Mouse (Mus musculus): ENCODE measurements at regions not wholly inside any gene's neighbourhood (a gene's known extent, or its start where the extent isn't known, plus 50 kb on each side); places are given as distances from the start of the nearest gene placed in this dataset.

- DNase-seq (ENCODE audit: low read depth), result no peak
Measured at GRCm38 (mm10) chr10:67819534-67819933, 92.9 kb downstream of the Zfp365 start.

DNA sequence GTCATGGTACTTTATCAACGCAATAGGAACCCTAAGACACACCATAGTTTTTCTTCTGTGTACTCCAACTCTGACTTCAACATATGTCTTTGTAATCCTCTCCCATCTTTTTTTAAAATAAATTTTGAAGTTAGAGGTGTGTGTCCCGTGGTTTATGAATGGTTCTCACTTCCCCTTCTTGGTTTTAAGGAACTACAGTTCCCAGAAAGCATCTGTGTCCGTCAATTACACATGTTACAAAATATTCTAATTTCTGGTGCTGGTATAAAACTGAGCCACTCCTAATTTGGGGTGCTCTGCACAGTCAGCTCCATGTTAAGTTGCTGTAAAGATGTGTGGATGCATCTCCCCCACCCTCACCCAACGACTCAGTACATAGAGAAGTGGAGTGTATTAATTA, 98.6 kb downstream of the Zfp365 start:
- DNase-seq (ENCODE audit: low read depth), result no peak

DNA sequence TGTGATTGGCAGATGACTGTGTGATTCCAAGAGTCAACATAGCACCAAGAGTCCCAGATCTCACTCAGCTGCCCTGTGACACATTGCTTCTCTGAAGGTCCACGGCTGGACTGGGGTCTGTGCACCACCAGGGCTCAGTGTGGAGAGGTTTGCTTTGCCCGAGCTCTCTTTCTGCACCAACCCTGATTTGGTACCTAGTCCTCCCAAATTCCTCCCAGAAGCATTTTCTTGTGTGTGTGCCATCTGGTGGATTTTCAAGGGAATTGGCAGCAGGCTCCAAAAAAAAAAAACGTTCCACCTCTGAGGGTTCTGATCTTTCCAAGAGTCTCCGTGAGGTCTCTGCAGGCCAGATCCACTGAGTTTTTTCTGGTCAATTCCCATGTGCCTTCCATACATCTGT, 107.3 kb downstream of the Zfp365 start:
- no peak for DNase-seq (ENCODE audit: low read depth)

DNA sequence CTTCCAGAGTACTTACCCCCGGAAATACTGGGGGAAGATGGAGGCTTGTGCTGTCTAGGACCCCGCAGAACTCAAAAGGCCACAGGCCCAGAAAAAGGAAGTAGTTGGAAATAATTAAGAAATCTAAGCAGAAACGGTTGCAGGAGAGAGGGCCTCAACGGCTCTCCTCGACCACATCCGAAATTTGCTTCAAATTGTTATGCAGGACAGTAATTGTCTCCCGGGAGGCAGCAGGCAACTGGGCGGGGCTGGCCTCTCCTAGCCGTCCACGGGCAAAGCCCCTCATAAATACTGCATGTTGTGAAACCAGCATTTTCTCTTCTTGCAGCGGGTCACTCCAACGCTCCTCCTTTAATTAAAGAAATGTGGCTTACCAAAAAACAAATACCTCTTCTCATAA, 107.8 kb downstream of the Zfp365 start:
- no peak for DNase-seq (ENCODE audit: low read depth)

DNA sequence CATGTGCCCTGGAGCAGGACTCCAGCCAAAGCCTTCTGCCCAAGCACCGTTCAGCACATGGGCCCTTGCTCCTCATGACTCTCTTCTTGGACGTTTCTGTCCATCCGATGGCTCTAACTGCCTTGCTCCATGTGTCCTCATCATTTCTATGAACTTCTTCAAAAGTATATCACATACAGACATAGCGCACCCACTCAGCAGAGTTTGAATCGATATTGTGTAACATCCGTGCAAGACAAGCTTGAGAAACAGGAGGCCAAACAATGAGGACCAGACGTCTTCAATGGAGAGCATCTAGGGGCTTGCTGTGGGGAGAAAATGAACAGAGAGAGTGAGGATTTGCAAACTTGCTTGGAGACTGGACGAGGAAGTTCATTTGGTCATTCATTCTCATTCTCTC, 110.3 kb downstream of the Zfp365 start:
- no peak for DNase-seq (ENCODE audit: low read depth)

GRCm38 (mm10) chr10:67801619-67802018, 110.8 kb downstream of the Zfp365 start:
- DNase-seq (ENCODE audit: low read depth), result no peak

DNA sequence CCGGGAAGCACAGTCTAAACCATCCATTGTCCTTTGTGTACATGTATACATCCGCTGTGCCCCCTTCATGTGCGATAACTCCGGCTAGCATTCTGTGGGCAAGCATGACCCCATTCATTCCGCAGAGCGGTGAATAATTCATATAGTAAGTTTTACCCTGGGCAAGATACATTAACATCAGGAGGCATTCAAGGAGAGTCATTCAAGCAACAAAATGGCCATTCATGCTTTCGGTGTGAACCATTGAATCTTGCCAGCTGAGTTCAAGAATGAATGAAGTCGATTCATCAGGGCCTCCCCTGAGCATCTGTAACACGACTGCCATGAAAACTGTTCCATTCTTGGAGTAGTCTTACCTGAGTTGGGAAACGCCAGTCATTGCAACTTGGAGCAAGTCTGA, 113.5 kb downstream of the Zfp365 start:
- DNase-seq (ENCODE audit: low read depth), result no peak

GRCm38 (mm10) chr10:67793206-67793605, 119.3 kb downstream of the Zfp365 start:
- DNase-seq (ENCODE audit: low read depth), result no peak

DNA sequence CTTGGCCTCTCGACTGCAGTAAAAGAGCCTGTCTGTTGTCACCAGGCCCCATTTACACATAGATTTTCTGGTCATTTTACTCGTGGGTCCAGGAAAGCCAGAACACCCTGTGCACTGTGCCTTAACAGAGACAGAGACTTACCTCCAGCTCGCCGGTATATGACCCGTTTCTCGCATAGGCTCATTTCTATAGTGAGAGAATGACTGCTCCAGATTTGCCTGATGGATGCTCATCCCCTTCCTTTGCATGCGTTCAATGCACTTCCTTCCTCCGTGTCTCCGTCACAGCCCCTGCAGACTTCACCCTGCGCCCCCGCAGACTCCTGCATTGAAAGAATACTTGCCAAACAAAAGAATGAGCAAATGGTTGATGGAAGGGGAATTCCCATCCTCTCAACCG, 122.8 kb downstream of the Zfp365 start:
- DNase-seq (ENCODE audit: low read depth), result no peak

GRCm38 (mm10) chr10:67788116-67788515, 124.3 kb downstream of the Zfp365 start:
- no peak for DNase-seq (ENCODE audit: low read depth)

DNA sequence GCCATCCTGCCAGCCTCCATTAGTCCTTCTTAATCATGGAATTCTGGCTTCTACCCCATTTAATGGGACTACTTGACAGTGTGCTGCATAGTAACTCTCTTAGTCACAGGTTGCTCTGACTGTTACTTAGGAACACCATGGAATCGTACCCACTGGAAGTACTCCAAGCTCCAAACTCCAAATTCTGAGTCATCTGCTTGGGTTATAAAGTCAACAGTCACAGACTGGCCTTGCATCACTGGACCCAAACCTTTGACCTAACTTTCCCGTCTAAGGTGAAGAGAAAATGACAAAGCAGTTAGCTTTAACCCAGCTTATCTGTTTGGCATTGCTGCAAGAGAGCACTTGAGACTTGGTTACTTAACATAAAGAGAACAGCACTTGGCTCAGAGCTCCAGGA, 126.9 kb downstream of the Zfp365 start:
- DNase-seq (ENCODE audit: low read depth), result peak; percentile 96

- DNase-seq (ENCODE audit: low read depth), result no peak
Measured at GRCm38 (mm10) chr10:67778341-67778740, 134.1 kb downstream of the Zfp365 start.

DNA sequence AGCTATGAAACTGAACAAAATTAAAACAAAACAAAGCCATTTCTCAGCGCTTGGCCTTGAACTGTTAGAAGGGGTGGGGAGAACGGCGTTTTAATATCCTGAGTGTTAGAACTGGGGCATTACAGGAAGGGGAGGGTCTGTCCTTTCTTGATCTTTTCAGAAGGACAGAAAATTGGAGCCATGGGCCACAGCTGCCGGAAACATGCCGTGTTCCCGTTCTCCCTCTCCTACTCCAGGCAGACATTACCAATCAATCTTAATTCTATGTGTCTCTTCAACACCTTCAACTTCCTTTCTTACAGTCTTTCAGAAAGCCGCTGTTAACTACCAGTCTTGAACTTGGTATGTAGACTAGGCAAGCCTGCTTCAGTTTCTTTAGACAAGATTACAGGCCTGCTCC, 134.7 kb downstream of the Zfp365 start:
- DNase-seq (ENCODE audit: low read depth), result no peak

DNA sequence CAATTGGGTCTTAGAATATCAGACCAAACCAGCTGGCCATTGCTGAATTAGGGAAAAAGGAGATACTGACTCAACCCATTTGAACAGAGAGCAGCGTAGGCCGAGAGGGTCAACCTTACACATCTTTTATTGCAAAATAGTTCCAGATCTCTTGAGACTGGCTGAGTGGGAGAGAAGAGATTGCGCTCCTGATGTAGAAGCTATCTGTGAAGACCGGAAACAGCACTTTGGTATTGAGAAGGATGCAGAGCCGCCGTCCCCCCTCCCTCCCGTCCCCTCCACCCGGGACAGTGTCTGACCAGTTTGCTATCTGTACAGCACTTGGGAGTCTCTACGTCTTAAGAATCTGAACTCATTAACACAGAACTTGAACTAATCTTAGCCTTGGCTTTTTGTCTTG, 135.6 kb downstream of the Zfp365 start:
- no peak for DNase-seq (ENCODE audit: low read depth)

DNA sequence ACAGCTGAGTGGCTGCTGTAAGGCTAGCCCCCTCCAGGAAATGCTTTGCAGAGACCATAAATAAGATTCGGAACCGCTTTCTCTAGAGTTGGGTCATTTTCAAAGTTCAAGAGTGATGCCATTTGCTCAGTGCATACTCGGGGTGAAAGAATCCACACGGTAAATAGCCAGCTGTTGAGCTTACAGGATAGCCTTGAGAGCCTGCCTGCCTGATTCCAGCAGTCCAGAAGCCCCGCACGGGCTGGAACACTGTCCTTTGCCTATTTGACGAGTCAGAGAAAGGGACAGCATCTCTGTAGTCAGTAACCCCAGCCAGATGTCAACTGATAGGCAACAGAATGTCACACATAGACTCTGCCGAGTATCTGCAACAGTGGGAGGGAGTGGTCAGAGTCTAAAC, 140.7 kb downstream of the Zfp365 start:
- no peak for DNase-seq (ENCODE audit: low read depth)

DNA sequence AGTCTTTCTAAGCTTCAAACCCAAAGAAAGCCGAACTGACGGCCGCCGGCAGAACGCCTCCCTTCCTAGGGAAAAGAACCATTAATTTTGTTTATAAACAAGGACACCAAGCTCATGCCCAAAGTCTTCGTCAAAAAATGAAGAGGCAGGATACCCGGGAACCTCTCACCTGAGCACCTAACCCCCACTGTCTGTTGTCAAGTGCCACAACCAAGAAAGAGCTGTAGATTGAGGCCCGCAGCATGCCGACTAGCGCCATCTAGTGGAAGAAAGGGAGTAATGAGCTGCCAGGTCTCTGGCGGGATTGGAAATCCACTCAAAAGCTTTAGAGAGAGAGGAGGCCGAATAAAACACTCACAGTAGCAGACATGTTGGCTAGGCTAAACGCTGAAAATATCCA, 146.4 kb downstream of the Zfp365 start:
- DNase-seq (ENCODE audit: low read depth), result no peak

DNA sequence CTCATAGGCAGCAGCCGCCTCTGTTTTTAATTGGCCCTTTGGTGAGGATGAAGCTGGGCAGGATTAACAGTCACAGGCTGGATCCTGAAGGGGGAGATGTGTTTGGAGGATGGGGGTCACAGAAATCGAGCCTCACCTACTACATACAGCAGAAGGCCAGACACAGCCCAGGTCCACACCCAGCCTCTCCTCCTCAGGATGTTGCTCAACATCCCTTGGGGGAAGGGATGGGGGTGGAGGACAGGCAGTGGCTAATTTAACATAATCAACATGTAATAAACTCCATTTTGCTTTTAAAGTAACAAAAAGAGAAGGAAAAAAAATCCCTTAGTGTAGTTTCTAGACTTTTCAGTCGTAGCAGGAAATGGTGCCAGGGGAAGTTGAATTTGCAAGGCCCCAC, 152.0 kb downstream of the Zfp365 start:
- no peak for DNase-seq (ENCODE audit: low read depth)

DNA sequence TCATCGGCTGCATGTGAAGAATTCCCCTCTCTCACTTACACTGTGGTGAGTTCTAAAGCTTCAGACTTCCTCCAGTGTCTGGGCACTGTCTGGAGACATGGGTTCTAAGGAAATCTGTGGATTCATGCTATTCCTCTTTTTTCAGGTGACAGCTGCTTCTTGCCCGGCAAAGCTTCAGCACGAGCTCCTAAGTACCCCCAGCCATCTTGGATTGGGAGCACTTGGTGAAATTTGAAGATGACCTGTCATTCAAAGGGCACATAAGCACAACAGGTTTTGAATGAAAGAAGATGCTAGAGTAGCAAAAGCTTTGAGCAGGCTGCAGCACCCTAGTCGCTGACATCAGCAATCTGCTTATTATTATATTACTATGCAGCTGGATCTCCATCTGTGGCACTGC, 164.3 kb downstream of the Zfp365 start:
- no peak for DNase-seq (ENCODE audit: low read depth)

- DNase-seq (ENCODE audit: low read depth), result peak; percentile 79
Measured at GRCm38 (mm10) chr10:67747461-67747860, 165.0 kb downstream of the Zfp365 start.

DNA sequence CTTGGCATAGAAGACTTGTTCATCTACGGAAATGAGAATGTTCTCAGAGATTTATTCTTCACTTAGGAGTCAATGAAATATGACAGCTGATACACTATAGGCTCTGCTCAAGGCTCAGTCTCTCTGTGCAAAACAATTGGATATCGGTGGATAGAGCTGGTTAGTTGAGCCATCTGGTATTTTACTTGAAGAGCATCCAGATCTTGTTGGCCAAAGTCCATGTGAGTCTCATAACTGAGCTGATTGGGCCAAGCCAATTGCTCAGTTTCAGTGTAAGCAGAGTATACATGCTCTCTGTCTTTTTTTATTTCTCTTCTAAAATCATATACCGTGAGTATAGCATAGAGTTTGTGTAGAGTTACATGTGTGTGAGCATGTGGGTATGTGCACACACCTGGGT, 166.3 kb downstream of the Zfp365 start:
- DNase-seq (ENCODE audit: low read depth), result no peak

DNA sequence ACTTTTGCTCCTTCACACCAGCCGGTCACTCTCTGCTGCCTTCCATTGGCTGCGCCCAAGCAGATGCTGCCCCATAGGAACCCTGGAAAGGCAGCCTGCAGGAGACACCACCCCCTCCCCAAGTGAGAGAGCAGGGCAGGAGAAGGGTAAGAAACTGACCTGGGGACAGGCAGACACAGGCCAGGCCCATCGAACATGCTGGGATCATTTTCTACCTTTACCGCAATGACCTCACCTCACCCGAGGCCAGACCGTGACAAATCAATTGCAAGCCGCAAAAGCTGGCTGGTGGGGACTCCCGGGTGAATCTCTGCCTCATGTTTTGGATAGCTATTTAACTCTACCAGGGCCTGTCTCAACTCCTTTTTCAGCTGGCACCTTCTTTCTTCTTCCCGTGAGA, 168.9 kb downstream of the Zfp365 start:
- no peak for DNase-seq (ENCODE audit: low read depth)

DNA sequence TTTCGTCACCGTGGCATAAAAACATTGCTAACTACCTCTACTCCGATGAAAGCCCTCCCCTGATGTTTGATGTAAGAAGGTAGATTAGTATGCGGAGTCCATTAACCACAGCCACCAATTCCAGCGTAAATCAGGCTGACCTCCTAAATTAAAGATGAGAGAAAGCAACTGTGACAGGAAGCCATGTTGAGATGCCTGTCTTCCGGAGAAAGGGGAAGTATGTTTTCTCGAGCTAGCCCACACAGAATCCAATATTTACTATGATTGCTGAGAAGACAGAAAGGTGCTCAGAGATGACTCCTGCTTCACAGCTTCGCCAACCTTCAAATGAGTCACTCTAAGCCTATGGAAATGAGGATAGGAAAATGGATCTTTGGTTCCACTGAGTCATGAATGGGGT, 169.6 kb downstream of the Zfp365 start:
- DNase-seq (ENCODE audit: low read depth), result no peak

- DNase-seq (ENCODE audit: low read depth), result no peak
Measured at GRCm38 (mm10) chr10:67742305-67742704, 170.2 kb downstream of the Zfp365 start.

- no peak for DNase-seq (ENCODE audit: low read depth)
Measured at GRCm38 (mm10) chr10:67739199-67739598, 173.3 kb downstream of the Zfp365 start.

DNA sequence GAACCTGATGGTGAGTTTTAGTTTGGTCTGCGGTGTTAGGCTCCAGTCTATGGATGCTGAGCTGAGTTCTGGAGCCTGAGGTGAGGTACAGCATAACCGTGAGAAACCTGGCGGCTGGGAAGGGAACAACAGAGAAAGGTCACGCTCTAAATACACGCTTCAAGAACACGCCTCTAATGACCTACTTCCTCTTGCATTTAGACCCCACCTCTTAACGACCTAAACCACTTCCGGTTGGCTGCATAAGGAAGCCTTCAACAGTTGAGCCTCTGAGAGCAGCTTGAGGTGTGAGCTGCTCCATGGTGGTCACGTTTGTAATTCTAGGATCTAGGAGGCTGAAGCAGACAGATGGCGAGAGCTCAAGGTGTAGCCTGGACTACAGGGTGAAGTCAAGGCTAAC, 175.8 kb downstream of the Zfp365 start:
- no peak for DNase-seq (ENCODE audit: low read depth)
